Mouse (Mus musculus): ENCODE data around the gene Hspbp1. TPM values are rescaled to one million over a fixed set of nuclear protein-coding genes. Genes with fewer than 3 reads are reported as not detected.
A peak's percentile ranks its signal among the peaks of the same experiment; 100 is the strongest.

Hspbp1 gene
- total and polyA plus RNA-seq, 2 experiments from 2014 or later: 72.9 to 138 TPM

- H3K9me3 ChIP-seq (replicated peaks; ENCODE audit: control insufficient read depth, low read length): no peaks in the 10 kb centered on the region
- no peak overlapping the region for H3K27ac ChIP-seq (ENCODE audit: low read depth)
- H3K4me3 ChIP-seq (ENCODE audit: low read depth, low read length): no peak overlapping the region
- no peak for TF ChIP-seq EP300 (IDR thresholded peaks at IDR 0.05; ENCODE audit: low read depth)
- TF ChIP-seq CTCF (IDR thresholded peaks at IDR 0.05; ENCODE audit: low read depth): no peak
- 0 out of 2 replicates have a peak, but pooled peaks cover 4% of the 10 kb centered on the region for H3K36me3 ChIP-seq (replicated peaks; ENCODE audit: control insufficient read depth, insufficient read depth, low read length)
- no peak for ATAC-seq (ENCODE audit: insufficient read depth, low read depth)
- H3K4me2 ChIP-seq (ENCODE audit: low read depth, low read length): no peak overlapping the region
- 71% methylated on average over 8 of the region's 8 CpGs for WGBS
- no peak overlapping the region for H3K9ac ChIP-seq (replicated peaks; ENCODE audit: low read depth, low read length)
- no peak for DNase-seq (ENCODE audit: low spot score)
- no peaks in the 10 kb centered on the region for H3K27me3 ChIP-seq (ENCODE audit: control insufficient read depth, insufficient read depth, low read length)
- no peaks in the 10 kb centered on the region for H3K4me1 ChIP-seq (ENCODE audit: control insufficient read depth, insufficient read depth)
Measured at GRCm38 (mm10) chr7:4702334-4702733, 17.5 kb upstream of the Hspbp1 start.

- no peaks in the 10 kb centered on the region for H3K27me3 ChIP-seq (ENCODE audit: control insufficient read depth, insufficient read depth, low read length)
- no peak overlapping the region for H3K27ac ChIP-seq (ENCODE audit: low read depth)
- DNase-seq (ENCODE audit: low spot score): no peak
- H3K9ac ChIP-seq (replicated peaks; ENCODE audit: low read depth, low read length): no peak overlapping the region
- TF ChIP-seq CTCF (IDR thresholded peaks at IDR 0.05; ENCODE audit: low read depth) (no peak), EP300 (IDR thresholded peaks at IDR 0.05; ENCODE audit: low read depth) (no peak)
- WGBS: 74% methylated on average over 6 of the region's 6 CpGs
- no peak for ATAC-seq (ENCODE audit: insufficient read depth, low read depth)
- H3K4me2 ChIP-seq (ENCODE audit: low read depth, low read length): no peak overlapping the region
- peaks cover 4% of the 10 kb centered on the region; the same call in 1 of the 2 replicates for H3K36me3 ChIP-seq (replicated peaks; ENCODE audit: control insufficient read depth, insufficient read depth, low read length)
- no peak overlapping the region for H3K4me3 ChIP-seq (ENCODE audit: low read depth, low read length)
- no peaks in the 10 kb centered on the region for H3K9me3 ChIP-seq (replicated peaks; ENCODE audit: control insufficient read depth, low read length)
- no peaks in the 10 kb centered on the region for H3K4me1 ChIP-seq (ENCODE audit: control insufficient read depth, insufficient read depth)
Measured at GRCm38 (mm10) chr7:4693004-4693403, 8.1 kb upstream of the Hspbp1 start.

GRCm38 (mm10) chr7:4690951-4691653 is 6.2 kb upstream of the Hspbp1 start:
- Histone ChIP-seq H3K4me2 (ENCODE audit: low read depth, low read length) (peak overlapping the region; percentile 100), H3K36me3 (replicated peaks; ENCODE audit: control insufficient read depth, insufficient read depth, low read length) (no peaks in the 10 kb centered on the region; the same call in 1 of the 2 replicates), H3K9me3 (replicated peaks; ENCODE audit: control insufficient read depth, low read length) (no peaks in the 10 kb centered on the region), H3K9ac (replicated peaks; ENCODE audit: low read depth, low read length) (peak overlapping the region; percentile 93), H3K27me3 (ENCODE audit: control insufficient read depth, insufficient read depth, low read length) (no peaks in the 10 kb centered on the region), H3K27ac (ENCODE audit: low read depth) (peak overlapping the region; percentile 71), H3K4me3 (ENCODE audit: low read depth, low read length) (peak overlapping the region; percentile 74), H3K4me1 (ENCODE audit: control insufficient read depth, insufficient read depth) (no peaks in the 10 kb centered on the region)
- TF ChIP-seq CTCF (IDR thresholded peaks at IDR 0.05; ENCODE audit: low read depth): no peak
- TF ChIP-seq EP300 (IDR thresholded peaks at IDR 0.05; ENCODE audit: low read depth): no peak
- ATAC-seq (ENCODE audit: insufficient read depth, low read depth) (peak; percentile 18; the same call in 1 of the 2 replicates), DNase-seq (ENCODE audit: low spot score) (no peak)
- 17% methylated on average over 23 of the region's 35 CpGs for WGBS

- Histone ChIP-seq H3K36me3 (replicated peaks; ENCODE audit: control insufficient read depth, insufficient read depth, low read length) (no peaks in the 10 kb centered on the region; the same call in 1 of the 2 replicates), H3K4me1 (ENCODE audit: control insufficient read depth, insufficient read depth) (no peaks in the 10 kb centered on the region), H3K4me2 (ENCODE audit: low read depth, low read length) (peak within 1 kb of the TSS; percentile 100), H3K27me3 (ENCODE audit: control insufficient read depth, insufficient read depth, low read length) (no peaks in the 10 kb centered on the region), H3K9ac (replicated peaks; ENCODE audit: low read depth, low read length) (peak within 1 kb of the TSS; percentile 93), H3K9me3 (replicated peaks; ENCODE audit: control insufficient read depth, low read length) (no peaks in the 10 kb centered on the region), H3K27ac (ENCODE audit: low read depth) (peak within 1 kb of the TSS; percentile 71), H3K4me3 (ENCODE audit: low read depth, low read length) (peak within 1 kb of the TSS; percentile 74)
- ATAC-seq (ENCODE audit: insufficient read depth, low read depth) (peak; percentile 70), DNase-seq (ENCODE audit: low spot score) (peak; percentile 16)
- no peak for TF ChIP-seq EP300 (IDR thresholded peaks at IDR 0.05; ENCODE audit: low read depth)
- TF ChIP-seq CTCF (IDR thresholded peaks at IDR 0.05; ENCODE audit: low read depth): no peak
- 2% methylated on average over 6 of the region's 18 CpGs for WGBS
Measured at GRCm38 (mm10) chr7:4690387-4690786, 5.5 kb upstream of the Hspbp1 start, which contains the start of gene Brsk1. TSS of gene Brsk1 (plus strand) at chr7:4690604.

GRCm38 (mm10) chr7:4684203-4684602 is 665 bp downstream of the Hspbp1 start:
- Histone ChIP-seq H3K36me3 (replicated peaks; ENCODE audit: control insufficient read depth, insufficient read depth, low read length) (peaks cover 12% of the 10 kb centered on the region; the same call in 1 of the 2 replicates), H3K9ac (replicated peaks; ENCODE audit: low read depth, low read length) (peak overlapping the region; percentile 47), H3K27ac (ENCODE audit: low read depth) (peak overlapping the region; percentile 52), H3K9me3 (replicated peaks; ENCODE audit: control insufficient read depth, low read length) (no peaks in the 10 kb centered on the region), H3K27me3 (ENCODE audit: control insufficient read depth, insufficient read depth, low read length) (no peaks in the 10 kb centered on the region), H3K4me3 (ENCODE audit: low read depth, low read length) (peak overlapping the region; percentile 61), H3K4me2 (ENCODE audit: low read depth, low read length) (peak overlapping the region; percentile 69), H3K4me1 (ENCODE audit: control insufficient read depth, insufficient read depth) (peaks cover 9% of the 10 kb centered on the region)
- TF ChIP-seq CTCF (IDR thresholded peaks at IDR 0.05; ENCODE audit: low read depth): no peak
- TF ChIP-seq EP300 (IDR thresholded peaks at IDR 0.05; ENCODE audit: low read depth): no peak
- 4% methylated on average over 13 of the region's 13 CpGs for WGBS
- DNase-seq (ENCODE audit: low spot score) (no peak), ATAC-seq (ENCODE audit: insufficient read depth, low read depth) (no peak)

Data from heart, postnatal 0 days (tissue).